Mouse (Mus musculus) CH12.LX (cell line): ENCODE results near the gene Gramd1b. TPM values are rescaled to one million over a fixed set of nuclear protein-coding genes. Genes with fewer than 3 reads are reported as not detected.

Experiments
- DNase-seq: peaks from one replicate; pipeline ENCODE4 v3.0.0-alpha.2; 2013; ENCODE audit errors: extremely low read depth
- H3K27ac ChIP-seq: 2 replicates; pipeline ENCODE4 v1.5.1; 2012; ENCODE audit warnings: low read depth, mild to moderate bottlenecking, control low read depth, moderate library complexity; ENCODE audit not compliant: insufficient read depth
- H3K27me3 ChIP-seq: replicated peaks from 2 replicates; pipeline ENCODE3; 2012; ENCODE audit warnings: inconsistent platforms
- H3K36me3 ChIP-seq, 2 experiments: replicated peaks in 1 of 2; 2 replicates each; pipeline versions ENCODE3 to v1.6.1; 2012; ENCODE audit warnings: inconsistent platforms in 1 of 2, low read length in 1 of 2, mild to moderate bottlenecking in 1 of 2, mixed read lengths in 1 of 2, moderate library complexity in 1 of 2; ENCODE audit not compliant: control insufficient read depth in 1 of 2, insufficient read depth in 1 of 2
- H3K4me1 ChIP-seq, 2 experiments: 2 replicates each; pipeline ENCODE4 v1.6.1; 2012; ENCODE audit warnings: inconsistent platforms in 1 of 2, moderate library complexity in 1 of 2; ENCODE audit not compliant: insufficient read depth in 2 of 2, control insufficient read depth in 1 of 2
- H3K4me2 ChIP-seq: 2 replicates; pipeline ENCODE4 v1.6.1; 2012; ENCODE audit warnings: low read depth, mild to moderate bottlenecking, control low read depth; ENCODE audit not compliant: poor library complexity, insufficient read depth, severe bottlenecking
- H3K4me3 ChIP-seq, 3 experiments: fragments of 150-350 bp in 1 of 3; sonication (generic) in 1 of 3; replicated peaks in 1 of 3; 2 replicates each; pipeline versions ENCODE3 to v1.5.1; 2011 to 2012; ENCODE audit warnings: low read depth in 2 of 3, low read length in 2 of 3, mild to moderate bottlenecking in 2 of 3, moderate library complexity in 2 of 3, control low read depth in 1 of 3, improper control_type of control experiment in 1 of 3, inconsistent platforms in 1 of 3, mixed read lengths in 1 of 3; ENCODE audit not compliant: poor library complexity in 1 of 3
- H3K79me2 ChIP-seq: replicated peaks from 2 replicates; pipeline ENCODE4 v1.6.1; 2012; ENCODE audit warnings: mild to moderate bottlenecking, moderate library complexity; ENCODE audit not compliant: control insufficient read depth, poor library complexity, insufficient read depth, severe bottlenecking; ENCODE audit errors: extremely low read depth
- H3K9ac ChIP-seq: 2 replicates; pipeline ENCODE4 v1.6.1; 2012; ENCODE audit warnings: low read depth, mild to moderate bottlenecking, control low read depth, moderate library complexity; ENCODE audit not compliant: insufficient read depth
- H3K9me3 ChIP-seq: replicated peaks from 2 replicates; pipeline ENCODE3; 2012; ENCODE audit warnings: low read length, inconsistent platforms, mixed read lengths
- CHD2 ChIP-seq: IDR thresholded peaks from 2 replicates; pipeline ENCODE4 v1.6.1; 2011; ENCODE audit warnings: low read length, improper control_type of control experiment
- CTCF ChIP-seq, 2 experiments: IDR thresholded peaks in 1 of 2; conservative IDR thresholded peaks in 1 of 2; 2 replicates each; pipeline ENCODE4 v1.5.1; 2011 to 2012; ENCODE audit warnings: low read depth in 2 of 2, low read length in 2 of 2, improper control_type of control experiment in 1 of 2, inconsistent platforms in 1 of 2, mild to moderate bottlenecking in 1 of 2, moderate library complexity in 1 of 2
- ELF1 ChIP-seq: IDR thresholded peaks from 2 replicates; pipeline ENCODE4 v1.6.1; 2014; ENCODE audit warnings: low read depth, mild to moderate bottlenecking, inconsistent platforms, low read length, improper control_type of control experiment
- HCFC1 ChIP-seq: IDR thresholded peaks from 2 replicates; pipeline ENCODE4 v1.6.1; 2012; ENCODE audit warnings: low read depth, mild to moderate bottlenecking, inconsistent platforms, low read length, improper control_type of control experiment
- MAFK ChIP-seq: IDR thresholded peaks from 2 replicates; pipeline ENCODE4 v1.6.1; 2011; ENCODE audit warnings: low read length, improper control_type of control experiment; ENCODE audit not compliant: insufficient replicate concordance
- MAX ChIP-seq: IDR thresholded peaks from 2 replicates; pipeline ENCODE4 v1.6.1; 2011; ENCODE audit warnings: low read length, improper control_type of control experiment
- MAZ ChIP-seq: IDR thresholded peaks from 2 replicates; pipeline ENCODE4 v1.6.1; 2012; ENCODE audit warnings: low read depth, mild to moderate bottlenecking, inconsistent platforms, low read length, improper control_type of control experiment, moderate library complexity
- MEF2A ChIP-seq: IDR thresholded peaks from 2 replicates; pipeline ENCODE4 v1.6.1; 2014; ENCODE audit warnings: low read depth, mild to moderate bottlenecking, inconsistent platforms, low read length, improper control_type of control experiment, borderline replicate concordance
- MXI1 ChIP-seq: IDR thresholded peaks from 2 replicates; pipeline ENCODE4 v1.6.1; 2011; ENCODE audit warnings: mild to moderate bottlenecking, low read depth, low read length, improper control_type of control experiment
- TBP ChIP-seq: conservative IDR thresholded peaks from 2 replicates; pipeline ENCODE4 v1.6.1; 2011; ENCODE audit warnings: low read depth, low read length, improper control_type of control experiment
- UBTF ChIP-seq: IDR thresholded peaks from 2 replicates; pipeline ENCODE4 v1.6.1; 2012; ENCODE audit warnings: low read depth, mild to moderate bottlenecking, inconsistent platforms, low read length, improper control_type of control experiment, moderate library complexity
- USF1 ChIP-seq: IDR thresholded peaks from 2 replicates; pipeline ENCODE4 v1.6.1; 2014; ENCODE audit warnings: low read depth, mild to moderate bottlenecking, inconsistent platforms, low read length, improper control_type of control experiment
- USF2 ChIP-seq: conservative IDR thresholded peaks from 2 replicates; pipeline ENCODE4 v1.6.1; 2011; ENCODE audit warnings: low read depth, low read length, improper control_type of control experiment
- ZKSCAN1 ChIP-seq: IDR thresholded peaks from 2 replicates; pipeline ENCODE4 v1.6.1; 2012; ENCODE audit warnings: low read depth, inconsistent platforms, low read length, improper control_type of control experiment, borderline replicate concordance
- ZMIZ1 ChIP-seq: IDR thresholded peaks from 2 replicates; pipeline ENCODE4 v1.6.1; 2012; ENCODE audit warnings: low read depth, mild to moderate bottlenecking, inconsistent platforms, low read length, improper control_type of control experiment
- ZNF384 ChIP-seq: IDR thresholded peaks from 2 replicates; pipeline ENCODE4 v1.6.1; 2012; ENCODE audit warnings: low read depth, low read length, improper control_type of control experiment, inconsistent platforms
- dilution Hi-C: fragments of 300-500 bp; cut with MboI; formaldehyde crosslinking; loops from 2 replicates; pipeline ENCODE4 v1.14.3; 2020; ENCODE audit warnings: low sequenced_read_pairs; ENCODE audit not compliant: extremely low pct_unique_long_range_greater_than_20kb, extremely low pct_ligation_motif_present
- in situ Hi-C: fragments of 300-500 bp; cut with MboI; formaldehyde crosslinking; loops from 3 replicates; pipeline ENCODE4 v1.14.3; 2019; ENCODE audit warnings: low sequenced_read_pairs, low pct_ligation_motif_present, low pct_unique_long_range_greater_than_20kb, mixed read lengths
- polyA plus RNA-seq: library from polyadenylated mRNA; unstranded; fragments of >175 nt; gene quantifications from 2 replicates; pipeline ENCODE4 v1.2.1, GENCODE M21; 2012; ENCODE audit warnings: low read depth; ENCODE audit not compliant: insufficient read length
- total RNA-seq, 2 experiments: library from RNA; depleted of rRNA; stranded (reverse); fragments of 300-350 nt in 1 of 2; fragments of >200 nt in 1 of 2; gene quantifications; 2 replicates each; pipeline ENCODE4 v1.2.3; 2012 to 2014

The Gramd1b gene
- total and polyA plus RNA-seq, 3 experiments: 13.3 to 40.8 (median 16.7) TPM

GRCm38 (mm10) chr9:40476098-40476497 is 55.1 kb downstream of the Gramd1b start:
- H3K27ac ChIP-seq: no peak overlapping the region
- no peaks in the 10 kb centered on the region for H3K79me2 ChIP-seq
- H3K4me1 ChIP-seq: 0 out of 4 replicates have a peak, but pooled peaks cover 0 to 5% of the 10 kb centered on the region in 2 experiments
- TF ChIP-seq MXI1: no peak
- no peak for TF ChIP-seq MAX
- TF ChIP-seq CTCF (conservative IDR thresholded peaks at IDR 0.05 in 1 of 2, IDR thresholded peaks at IDR 0.05 in 1 of 2; ENCODE audit: low read depth in 2 of 2, low read length in 2 of 2): no peak
- no peak for TF ChIP-seq TBP
- TF ChIP-seq ZMIZ1: no peak
- no peak for TF ChIP-seq ELF1
- TF ChIP-seq MAZ: no peak
- no peak for TF ChIP-seq ZKSCAN1
- no peak for TF ChIP-seq CHD2
- H3K4me3 ChIP-seq: no peak overlapping the region
- no peak for DNase-seq
- H3K27me3 ChIP-seq: peaks cover 8% of the 10 kb centered on the region
- dilution Hi-C loops: no loop called here
- H3K9me3 ChIP-seq: no peaks in the 10 kb centered on the region
- in situ Hi-C loops: no loop called here
- no peak overlapping the region for H3K9ac ChIP-seq
- no peaks in the 10 kb centered on the region for H3K36me3 ChIP-seq
- H3K4me2 ChIP-seq: no peak overlapping the region

- H3K9ac ChIP-seq: no peak overlapping the region
- in situ Hi-C loops: no loop called here
- no peaks in the 10 kb centered on the region for H3K79me2 ChIP-seq
- no peak overlapping the region for H3K4me3 ChIP-seq
- H3K27me3 ChIP-seq: peaks cover 8% of the 10 kb centered on the region
- no peak overlapping the region for H3K27ac ChIP-seq
- no peak overlapping the region for H3K4me2 ChIP-seq
- no peaks in the 10 kb centered on the region for H3K36me3 ChIP-seq
- H3K4me1 ChIP-seq: no peaks in the 10 kb centered on the region
- TF ChIP-seq MEF2A (no peak), USF1 (no peak), ZNF384 (no peak), UBTF (no peak), USF2 (no peak), MAFK (no peak), HCFC1 (no peak)
- TF ChIP-seq, all 38 proteins: peak for 0
- no peaks in the 10 kb centered on the region for H3K9me3 ChIP-seq
- no peak for DNase-seq
- dilution Hi-C loops: no loop called here
Measured at GRCm38 (mm10) chr9:40472961-40473510, 58.1 kb downstream of the Gramd1b start.
